Mouse (Mus musculus): ENCODE data around the gene Mpdu1. TPM values are rescaled to one million over a fixed set of nuclear protein-coding genes. Genes with fewer than 3 reads are reported as not detected.
A peak's percentile ranks its signal among the peaks of the same experiment; 100 is the strongest.

Gene Mpdu1
- total and polyA plus RNA-seq, 3 experiments: 60.9 to 259 (median 101) TPM

- Histone ChIP-seq H3K4me1 (ENCODE audit: control insufficient read depth in 1 of 2, insufficient read depth in 2 of 2, low read length in 2 of 2) (peaks cover 4 to 31% of the 10 kb centered on the region in 2 experiments), H3K4me3 (ENCODE audit: control insufficient read depth in 1 of 2, insufficient read depth in 1 of 2, low read depth in 2 of 2, low read length in 2 of 2) (no peak within 1 kb of the TSS), H3K36me3 (ENCODE audit: control insufficient read depth in 1 of 2, insufficient read depth in 2 of 2, low read length in 2 of 2) (peaks cover 13 to 34% of the 10 kb centered on the region in 2 experiments), H3K27ac (ENCODE audit: control insufficient read depth, low read depth, low read length) (no peak within 1 kb of the TSS), H3K27me3 (ENCODE audit: control insufficient read depth in 1 of 2, insufficient read depth in 2 of 2, low read length in 2 of 2) (no peaks in the 10 kb centered on the region), H3K9ac (ENCODE audit: control insufficient read depth, low read depth, low read length, poor library complexity, severe bottlenecking) (no peak within 1 kb of the TSS), H3K9me3 (replicated peaks; ENCODE audit: insufficient read depth, low read length) (no peaks in the 10 kb centered on the region), H3K79me2 (ENCODE audit: control insufficient read depth, insufficient read depth, low read length, poor library complexity) (peaks cover 34% of the 10 kb centered on the region)
- TF ChIP-seq POLR2AphosphoS5 (IDR thresholded peaks at IDR 0.05; ENCODE audit: borderline replicate concordance, low read depth, low read length) (peak; percentile 64; the same call in 1 of the 2 replicates), NELFE (IDR thresholded peaks at IDR 0.05; ENCODE audit: low read depth, low read length) (peak; percentile 20; the same call in 1 of the 2 replicates), POLR2A (IDR thresholded peaks at IDR 0.05; ENCODE audit: control insufficient read depth in 1 of 2, insufficient read depth in 1 of 2, low read depth in 1 of 2, low read length in 2 of 2, poor library complexity in 1 of 2) (peak; percentile 60 to 96), ZMIZ1 (IDR thresholded peaks at IDR 0.05; ENCODE audit: low read depth, low read length) (peak; percentile 98), HCFC1 (IDR thresholded peaks at IDR 0.05; ENCODE audit: low read depth, low read length) (peak; percentile 49), CHD2 (IDR thresholded peaks at IDR 0.05; ENCODE audit: low read length) (peak; percentile 81; the same call in 1 of the 2 replicates), TCF12 (IDR thresholded peaks at IDR 0.05; ENCODE audit: low read depth, low read length) (0 out of 2 replicates have a peak, but pooled peaks have one; percentile 3), MAFK (IDR thresholded peaks at IDR 0.05; ENCODE audit: borderline replicate concordance, low read depth, low read length) (peak; percentile 72; the same call in 1 of the 2 replicates), ZKSCAN1 (IDR thresholded peaks at IDR 0.05; ENCODE audit: low read depth, low read length) (no peak), ELF1 (IDR thresholded peaks at IDR 0.05; ENCODE audit: low read depth, low read length) (peak; percentile 15; the same call in 1 of the 2 replicates), POLR2AphosphoS2 (IDR thresholded peaks at IDR 0.05; ENCODE audit: low read length) (peak; percentile 100), ETS1 (IDR thresholded peaks at IDR 0.05; ENCODE audit: low read depth, low read length) (peak; percentile 33; the same call in 1 of the 2 replicates), RCOR1 (IDR thresholded peaks at IDR 0.05; ENCODE audit: low read depth, low read length) (no peak; the same call in 1 of the 2 replicates), MAX (IDR thresholded peaks at IDR 0.05; ENCODE audit: low read length) (peak; percentile 41), NRF1 (IDR thresholded peaks at IDR 0.05; ENCODE audit: insufficient read depth, low read depth, low read length, poor library complexity, severe bottlenecking) (no peak), SIN3A (IDR thresholded peaks at IDR 0.05; ENCODE audit: low read length) (peak; percentile 61), USF1 (IDR thresholded peaks at IDR 0.05; ENCODE audit: low read depth, low read length) (peak; percentile 59; the same call in 1 of the 2 replicates), MYB (IDR thresholded peaks at IDR 0.05; ENCODE audit: low read depth, low read length) (peak; percentile 6), MYC (IDR thresholded peaks at IDR 0.05; ENCODE audit: low read depth, low read length) (peak; percentile 89; the same call in 1 of the 2 replicates), JUND (IDR thresholded peaks at IDR 0.05; ENCODE audit: low read depth, low read length) (peak; percentile 27; the same call in 1 of the 2 replicates), SMC3 (IDR thresholded peaks at IDR 0.05; ENCODE audit: low read depth, low read length) (0 out of 2 replicates have a peak, but pooled peaks have one; percentile 18), UBTF (IDR thresholded peaks at IDR 0.05; ENCODE audit: borderline replicate concordance, insufficient read depth, low read depth, low read length) (no peak), RAD21 (IDR thresholded peaks at IDR 0.05; ENCODE audit: low read depth, low read length) (no peak), TBP (IDR thresholded peaks at IDR 0.05; ENCODE audit: low read depth, low read length) (peak; percentile 64; the same call in 1 of the 2 replicates)
- DNase-seq (ENCODE audit: low read depth, low spot score): peak; percentile 98
Observed at GRCm38 (mm10) chr11:69665961-69666664, 3.7 kb upstream of the Mpdu1 start, which contains the start of gene Cd68. TSS of gene Cd68 (minus strand) at chr11:69666153.

Measured in MEL (cell line).